In genomic region chr14:31641506-31642155, GRCm38 (mm10) we compare ENCODE assay signal across 9 mouse cellular contexts. TPM values are rescaled to one million over a fixed set of nuclear protein-coding genes. Genes with fewer than 3 reads are reported as not detected.
DNase-seq lines count a peak whose midpoint lies in the region; ATAC-seq and TF ChIP-seq lines count a peak whose summit lies in the region.
"Had no signal": no experiment of that assay in that cellular context is flagged by ENCODE, and none has a peak within 500 bp of the region (broad histone marks: within the 10 kb centered on the region; RNA-seq: fewer than 3 reads in every experiment).

No protein-coding gene starts in this region.

- peak overlapping the region; percentile 90 for H3K4me2 ChIP-seq in intestine, embryonic 15.5 days (replicated peaks)
- H3K4me2 ChIP-seq in liver, postnatal 0 days (ENCODE audit: low read depth, low read length): peak overlapping the region; percentile 98

- H3K4me1 ChIP-seq in erythroblast, embryonic 14.5 days (ENCODE audit: control insufficient read depth): peaks cover 25% of the 10 kb centered on the region
- peaks cover 4% of the 10 kb centered on the region for H3K4me1 ChIP-seq in brown adipose tissue, adult 24 weeks (ENCODE audit: control insufficient read depth, insufficient read depth, insufficient read length, low read length)
- H3K4me1 ChIP-seq in intestine, embryonic 15.5 days (replicated peaks): peaks cover 7% of the 10 kb centered on the region
- peaks cover 21% of the 10 kb centered on the region for H3K4me1 ChIP-seq in liver, postnatal 0 days (ENCODE audit: insufficient read depth)

- H3K27me3 ChIP-seq in erythroblast, embryonic 14.5 days (ENCODE audit: control insufficient read depth): no peaks in the 10 kb centered on the region
- no peaks in the 10 kb centered on the region for H3K27me3 ChIP-seq in intestine, embryonic 15.5 days (replicated peaks)
- H3K27me3 ChIP-seq in liver, postnatal 0 days (ENCODE audit: insufficient read depth, low read length): no peaks in the 10 kb centered on the region

- TF ChIP-seq CTCF in liver, postnatal 0 days (IDR thresholded peaks at IDR 0.05; ENCODE audit: low read depth): no peak

- no peak for ATAC-seq in erythroblast, adult 5-6 weeks (replicated peaks; ENCODE audit: low FRiP score, poor library complexity, severe bottlenecking)
- no peak for ATAC-seq in intestine, embryonic 15.5 days
- ATAC-seq in liver, postnatal 0 days: peak; percentile 57
- ATAC-seq in megakaryocyte progenitor cell, adult 5-6 weeks (replicated peaks; ENCODE audit: poor library complexity): no peak

- 62% methylated on average over 9 of the region's 9 CpGs for WGBS in intestine, embryonic 15.5 days
- WGBS in liver, postnatal 0 days (ENCODE audit: insufficient replicate concordance): 47% methylated on average over 9 of the region's 9 CpGs

- peak overlapping the region; percentile 67 for H3K27ac ChIP-seq in brown adipose tissue, adult 24 weeks (replicated peaks; ENCODE audit: low read depth, low read length)
- 0 out of 2 replicates have a peak overlapping the region, but pooled peaks have one; percentile 85 for H3K27ac ChIP-seq in intestine, embryonic 15.5 days
- peak overlapping the region; percentile 96 for H3K27ac ChIP-seq in liver, postnatal 0 days (ENCODE audit: low read depth)

- H3K36me3 ChIP-seq in erythroblast, embryonic 14.5 days (ENCODE audit: control insufficient read depth): peaks cover 3% of the 10 kb centered on the region; the same call in 1 of the 2 replicates
- H3K36me3 ChIP-seq in intestine, embryonic 15.5 days: no peaks in the 10 kb centered on the region
- H3K36me3 ChIP-seq in liver, postnatal 0 days (replicated peaks; ENCODE audit: insufficient read depth, low read length): no peaks in the 10 kb centered on the region

- DNase-seq in liver, postnatal 0 days: peak; percentile 40
- DNase-seq in Muller cell, postnatal 12 days (ENCODE audit: inconsistent ontology term): no peak
- no peak for DNase-seq in cerebellum, adult 8-10 months

- no peaks in the 10 kb centered on the region for H3K9me3 ChIP-seq in erythroblast, embryonic 14.5 days (ENCODE audit: control insufficient read depth, low read length)
- H3K9me3 ChIP-seq in intestine, embryonic 15.5 days: no peaks in the 10 kb centered on the region
- no peaks in the 10 kb centered on the region for H3K9me3 ChIP-seq in liver, postnatal 0 days (ENCODE audit: low read length)

- peak overlapping the region; percentile 78 for H3K4me3 ChIP-seq in erythroblast, embryonic 14.5 days (replicated peaks)
- peak overlapping the region; percentile 67 for H3K4me3 ChIP-seq in brown adipose tissue, adult 24 weeks (ENCODE audit: insufficient read depth, low read depth, low read length)
- peak overlapping the region; percentile 63 for H3K4me3 ChIP-seq in intestine, embryonic 15.5 days (replicated peaks)
- H3K4me3 ChIP-seq in liver, postnatal 0 days (ENCODE audit: low read depth, low read length): peak overlapping the region; percentile 88

- TF ChIP-seq EP300 in liver, postnatal 0 days (IDR thresholded peaks at IDR 0.05; ENCODE audit: low read depth): peak; percentile 80

- peak overlapping the region; percentile 69 for H3K9ac ChIP-seq in intestine, embryonic 15.5 days
- H3K9ac ChIP-seq in liver, postnatal 0 days (replicated peaks): peak overlapping the region; percentile 94

RNA-seq across cellular contexts. Expression of gene Hacl1, which starts 0.5 kb away (rescaled TPM):
- 0.04 and 0.50 TPM in 2 replicates for polyA plus RNA-seq in erythroblast, embryonic 14.5 days (2012)
- total RNA-seq in erythroblast, adult 5-6 weeks (2015; ENCODE audit: low replicate concordance): 0.58 and 11.5 TPM in 2 replicates
- 11.2 and 18.7 TPM in 2 replicates for total RNA-seq in erythroblast, adult 5-6 weeks (2017; ENCODE audit: low replicate concordance)
- 77.1 and 106 TPM in 2 replicates for polyA plus RNA-seq in brown adipose tissue, adult 24 weeks (2012; ENCODE audit: insufficient read depth, insufficient read length, missing spikeins)
- polyA plus RNA-seq in intestine, embryonic 15.5 days (2015; fragmentation: Nextera tagmentation; extraction: Ambion mirVana): 15.5 and 17.4 TPM in 2 replicates
- polyA plus RNA-seq in liver, postnatal 0 days (2015; fragmentation: Nextera tagmentation; extraction: Ambion mirVana): 310 and 342 TPM in 2 replicates
- 13.3 and 18.9 TPM in 2 replicates for total RNA-seq in megakaryocyte progenitor cell, adult 5-6 weeks (2015)
- 34.8 and 35.6 TPM in 2 replicates for total RNA-seq in megakaryocyte progenitor cell, adult 5-6 weeks (2017)

RNA-seq across cellular contexts. Expression of gene Btd, which starts 0.8 kb away (rescaled TPM):
- 0.26 and 0.30 TPM in 2 replicates for polyA plus RNA-seq in erythroblast, embryonic 14.5 days (2012)
- total RNA-seq in erythroblast, adult 5-6 weeks (2015; ENCODE audit: low replicate concordance): 5.6 and 18.3 TPM in 2 replicates
- 4.5 and 5.3 TPM in 2 replicates for total RNA-seq in erythroblast, adult 5-6 weeks (2017; ENCODE audit: low replicate concordance)
- polyA plus RNA-seq in brown adipose tissue, adult 24 weeks (2012; ENCODE audit: insufficient read depth, insufficient read length, missing spikeins): 27.9 and 30.4 TPM in 2 replicates
- polyA plus RNA-seq in intestine, embryonic 15.5 days (2015; fragmentation: Nextera tagmentation; extraction: Ambion mirVana): 27.6 TPM in 2 replicates
- polyA plus RNA-seq in liver, postnatal 0 days (2015; fragmentation: Nextera tagmentation; extraction: Ambion mirVana): 40.3 and 44.1 TPM in 2 replicates
- total RNA-seq in megakaryocyte progenitor cell, adult 5-6 weeks (2015): 14.7 and 15.6 TPM in 2 replicates
- total RNA-seq in megakaryocyte progenitor cell, adult 5-6 weeks (2017): 8.1 and 14.3 TPM in 2 replicates

RNA-seq across cellular contexts. Expression of gene Gm49387, which starts 1.0 kb away (rescaled TPM):
- not detected in 2 replicates for polyA plus RNA-seq in erythroblast, embryonic 14.5 days (2012)
- 2.7 TPM in 1 of 2 replicates, not detected in the other for total RNA-seq in erythroblast, adult 5-6 weeks (2015; ENCODE audit: low replicate concordance)
- not detected in 2 replicates for total RNA-seq in erythroblast, adult 5-6 weeks (2017; ENCODE audit: low replicate concordance)
- polyA plus RNA-seq in brown adipose tissue, adult 24 weeks (2012; ENCODE audit: insufficient read depth, insufficient read length, missing spikeins): not detected in 2 replicates
- 1.3 TPM in 1 of 2 replicates, not detected in the other for polyA plus RNA-seq in intestine, embryonic 15.5 days (2015; fragmentation: Nextera tagmentation; extraction: Ambion mirVana)
- polyA plus RNA-seq in liver, postnatal 0 days (2015; fragmentation: Nextera tagmentation; extraction: Ambion mirVana): 0.89 and 3.9 TPM in 2 replicates
- total RNA-seq in megakaryocyte progenitor cell, adult 5-6 weeks (2015): not detected in 2 replicates
- not detected in 2 replicates for total RNA-seq in megakaryocyte progenitor cell, adult 5-6 weeks (2017)
- total RNA-seq: hematopoietic stem cell, adult 5-6 weeks had no signal

RNA-seq across cellular contexts. Expression of gene Colq, which starts 50.5 kb away (rescaled TPM):
- polyA plus RNA-seq in erythroblast, embryonic 14.5 days (2012): not detected in 2 replicates
- total RNA-seq in erythroblast, adult 5-6 weeks (2015; ENCODE audit: low replicate concordance): not detected in 2 replicates
- 0.42 TPM in 1 of 2 replicates, not detected in the other for total RNA-seq in erythroblast, adult 5-6 weeks (2017; ENCODE audit: low replicate concordance)
- not detected in 2 replicates for polyA plus RNA-seq in brown adipose tissue, adult 24 weeks (2012; ENCODE audit: insufficient read depth, insufficient read length, missing spikeins)
- polyA plus RNA-seq in intestine, embryonic 15.5 days (2015; fragmentation: Nextera tagmentation; extraction: Ambion mirVana): 0.61 and 0.65 TPM in 2 replicates
- polyA plus RNA-seq in liver, postnatal 0 days (2015; fragmentation: Nextera tagmentation; extraction: Ambion mirVana): 0.29 and 0.52 TPM in 2 replicates
- not detected in 2 replicates for total RNA-seq in megakaryocyte progenitor cell, adult 5-6 weeks (2015)
- total RNA-seq in megakaryocyte progenitor cell, adult 5-6 weeks (2017): 0.37 TPM in 1 of 2 replicates, not detected in the other
- total RNA-seq: hematopoietic stem cell, adult 5-6 weeks had no signal

Comparison
In these comparisons a context has a peak if more than half of its experiments do, and no peak if none do; other contexts are left out.
1. RNA of gene Hacl1, which starts 0.5 kb away (polyA plus RNA-seq): 310 to 342 TPM in liver, postnatal 0 days, 77.1 to 106 TPM in brown adipose tissue, adult 24 weeks and 15.5 to 17.4 TPM in intestine, embryonic 15.5 days; 0.04 to 0.50 TPM in erythroblast, embryonic 14.5 days; every median in the first group is over 10 times any median in the second.
2. RNA of gene Btd, which starts 0.8 kb away (polyA plus RNA-seq): 40.3 to 44.1 TPM in liver, postnatal 0 days, 27.9 to 30.4 TPM in brown adipose tissue, adult 24 weeks and 27.6 TPM in intestine, embryonic 15.5 days; 0.26 to 0.30 TPM in erythroblast, embryonic 14.5 days; every median in the first group is over 10 times any median in the second.
3. Peak in every context shown above with its lines, with median percentiles within 50 percentile points of each other: H3K4me3 ChIP-seq and H3K27ac ChIP-seq.